Mouse (Mus musculus) heart, embryonic 11.5 days (tissue): ENCODE measurements around the gene Lnx2. TPM values are rescaled to one million over a fixed set of nuclear protein-coding genes. Genes with fewer than 3 reads are reported as not detected.

Experiments used
- ATAC-seq: fragments of 200-750 bp; cut with Nextera tagmentation; replicated peaks from 2 replicates; pipeline ENCODE4 v1.8.0; 2017; ENCODE audit warnings: moderate library complexity; ENCODE audit not compliant: insufficient number of reproducible peaks, low FRiP score, low TSS enrichment
- H3K27ac ChIP-seq: fragments of 300-500 bp; sonication (generic); 2 replicates; pipeline ENCODE4 v1.5.1; 2014; ENCODE audit warnings: mild to moderate bottlenecking, low read depth, low read length
- H3K27me3 ChIP-seq: fragments of 300-500 bp; sonication (generic); 2 replicates; pipeline ENCODE4 v1.6.1; 2014; ENCODE audit warnings: mild to moderate bottlenecking, low read length, mixed read lengths; ENCODE audit not compliant: control insufficient read depth, insufficient read depth
- H3K36me3 ChIP-seq: fragments of 300-500 bp; sonication (generic); 2 replicates; pipeline ENCODE4 v1.6.1; 2014; ENCODE audit warnings: mild to moderate bottlenecking, low read length, moderate library complexity, mixed read lengths; ENCODE audit not compliant: control insufficient read depth, insufficient read depth
- H3K4me1 ChIP-seq: fragments of 300-500 bp; sonication (generic); 2 replicates; pipeline ENCODE4 v1.6.1; 2014; ENCODE audit warnings: low read length; ENCODE audit not compliant: control insufficient read depth, insufficient read depth
- H3K4me2 ChIP-seq: fragments of 300-500 bp; sonication (generic); 2 replicates; pipeline ENCODE4 v1.6.1; 2014; ENCODE audit warnings: mild to moderate bottlenecking, moderate library complexity
- H3K4me3 ChIP-seq: fragments of 300-500 bp; sonication (generic); 2 replicates; pipeline ENCODE4 v1.5.1; 2014; ENCODE audit warnings: low read depth, low read length
- H3K9ac ChIP-seq: fragments of 300-500 bp; sonication (generic); 2 replicates; pipeline ENCODE4 v1.6.1; 2014; ENCODE audit warnings: mild to moderate bottlenecking, low read depth, low read length, moderate library complexity
- H3K9me3 ChIP-seq: fragments of 300-500 bp; sonication (generic); replicated peaks from 2 replicates; pipeline ENCODE4 v1.6.1; 2016; ENCODE audit warnings: low read length; ENCODE audit not compliant: control insufficient read depth
- WGBS: fragments of 180-500 bp; shearing (Covaris S2); extraction: QIAGEN DNeasy Blood & Tissue Kit; methylation state at CpG from one replicate; pipeline ENCODE4 v1.1.7; 2014; ENCODE audit not compliant: insufficient replicate concordance; 5-methylcytosine and 5-hydroxymethylcytosine counted together
- polyA plus RNA-seq: library from polyadenylated mRNA; unstranded; fragments of >200 nt; fragmentation: Nextera tagmentation; extraction: Ambion mirVana; gene quantifications from 2 replicates; pipeline ENCODE4 v1.2.1, GENCODE M21; 2014

Lnx2 gene
- polyA plus RNA-seq, 1 experiment from 2014 or later: 9.4 TPM

DNA sequence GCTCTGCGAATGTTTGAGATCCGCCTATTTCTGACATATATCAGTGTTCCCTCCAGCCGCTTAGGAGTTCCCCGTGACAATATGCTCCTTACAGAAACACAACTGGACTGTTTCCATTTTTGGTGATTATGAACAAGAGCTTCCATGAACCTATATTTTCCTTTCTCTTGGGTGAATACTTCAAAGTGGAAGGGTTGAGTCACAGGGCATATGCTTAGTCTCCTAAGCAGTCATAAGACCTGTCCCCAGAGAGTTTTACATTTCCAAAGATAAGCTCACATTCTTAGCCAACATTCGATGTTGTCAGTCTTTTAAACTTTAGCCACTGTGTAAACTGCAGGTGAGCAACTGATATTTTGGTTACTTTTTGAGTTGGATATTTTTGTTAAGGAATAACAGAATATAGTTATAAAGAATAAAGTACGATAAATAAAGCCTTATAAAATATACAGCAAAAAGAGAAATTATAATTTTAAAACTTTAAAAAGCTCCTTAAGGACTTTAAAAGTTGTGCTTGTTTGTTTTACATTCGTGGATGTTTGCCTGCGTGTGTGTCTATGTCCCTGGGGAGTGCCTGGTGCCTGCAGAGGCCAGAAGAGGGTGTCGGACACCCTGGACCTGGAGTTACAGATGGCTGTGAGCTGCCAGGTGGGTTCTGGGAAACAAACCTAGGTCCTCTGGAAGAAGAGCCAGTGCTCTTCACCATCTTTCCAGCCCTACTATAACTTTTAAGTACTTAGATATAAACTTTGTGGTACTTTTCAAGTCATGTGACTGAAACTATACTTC, 18.6 kb downstream of the Lnx2 start:
- no peak overlapping the region for H3K4me3 ChIP-seq
- 0 out of 2 replicates have a peak, but pooled peaks have one; percentile 44 for ATAC-seq
- no peak overlapping the region for H3K9ac ChIP-seq
- no peaks in the 10 kb centered on the region for H3K4me1 ChIP-seq
- H3K9me3 ChIP-seq: no peaks in the 10 kb centered on the region
- no peak overlapping the region for H3K27ac ChIP-seq
- H3K36me3 ChIP-seq: no peaks in the 10 kb centered on the region
- no peaks in the 10 kb centered on the region for H3K27me3 ChIP-seq
- H3K4me2 ChIP-seq: no peak overlapping the region
- WGBS: 64% methylated on average over 9 of the region's 9 CpGs

GRCm38 (mm10) chr5:147056712-147057290, 19.6 kb downstream of the Lnx2 start:
- Histone ChIP-seq H3K4me1 (no peaks in the 10 kb centered on the region), H3K36me3 (no peaks in the 10 kb centered on the region), H3K27me3 (no peaks in the 10 kb centered on the region), H3K27ac (no peak overlapping the region), H3K4me2 (no peak overlapping the region), H3K4me3 (no peak overlapping the region), H3K9me3 (no peaks in the 10 kb centered on the region), H3K9ac (no peak overlapping the region)
- 77% methylated on average over 10 of the region's 10 CpGs for WGBS
- ATAC-seq: no peak

DNA sequence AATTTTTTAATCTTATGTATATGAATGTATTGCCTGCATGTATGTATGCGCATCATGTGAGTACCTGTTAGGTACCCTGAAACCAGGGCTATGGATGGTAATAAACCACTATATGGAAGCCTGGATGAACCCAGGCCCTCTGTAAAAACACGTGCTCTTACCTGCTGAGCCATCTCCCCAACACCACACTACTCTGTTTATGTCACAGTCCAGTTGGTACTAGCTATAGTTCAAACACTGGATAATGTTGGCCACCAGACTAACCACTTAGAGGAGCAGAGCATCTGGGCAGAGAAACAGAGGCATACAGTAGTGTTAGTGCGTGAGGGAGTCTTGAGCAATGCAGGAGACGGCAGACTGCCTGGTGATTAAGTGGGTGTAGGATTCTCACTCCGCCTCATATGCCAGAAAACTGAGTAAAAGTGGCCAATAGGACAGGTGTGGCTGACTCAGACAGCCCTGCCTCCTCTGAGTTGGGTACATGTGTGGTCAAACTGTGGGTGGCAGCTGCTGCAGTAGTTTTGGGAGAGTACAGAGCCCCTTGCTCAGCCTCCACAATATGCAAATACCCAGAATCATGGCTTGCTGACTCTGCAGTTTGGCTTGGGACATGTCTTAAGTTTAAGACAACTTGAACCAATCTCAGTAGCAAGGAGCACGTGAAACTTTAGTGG, 20.7 kb downstream of the Lnx2 start:
- H3K27ac ChIP-seq: no peak overlapping the region
- no peak overlapping the region for H3K9ac ChIP-seq
- ATAC-seq: no peak
- 79% methylated on average over 6 of the region's 6 CpGs for WGBS
- no peak overlapping the region for H3K4me3 ChIP-seq
- no peaks in the 10 kb centered on the region for H3K27me3 ChIP-seq
- H3K4me2 ChIP-seq: no peak overlapping the region
- peaks cover 5% of the 10 kb centered on the region for H3K4me1 ChIP-seq
- H3K9me3 ChIP-seq: no peaks in the 10 kb centered on the region
- no peaks in the 10 kb centered on the region for H3K36me3 ChIP-seq

- Histone ChIP-seq H3K27ac (no peak overlapping the region), H3K9me3 (no peaks in the 10 kb centered on the region), H3K36me3 (no peaks in the 10 kb centered on the region), H3K9ac (no peak overlapping the region), H3K27me3 (no peaks in the 10 kb centered on the region), H3K4me3 (no peak overlapping the region), H3K4me2 (no peak overlapping the region), H3K4me1 (peaks cover 7% of the 10 kb centered on the region)
- WGBS: 39% methylated on average over 2 of the region's 2 CpGs
- ATAC-seq: no peak
These were observed 21.6 kb downstream of the Lnx2 start for GRCm38 (mm10) chr5:147054747-147055270.

- H3K36me3 ChIP-seq: no peaks in the 10 kb centered on the region
- H3K4me1 ChIP-seq: peaks cover 8% of the 10 kb centered on the region
- no peaks in the 10 kb centered on the region for H3K9me3 ChIP-seq
These were observed 22.1 kb downstream of the Lnx2 start for GRCm38 (mm10) chr5:147054328-147054727.

DNA sequence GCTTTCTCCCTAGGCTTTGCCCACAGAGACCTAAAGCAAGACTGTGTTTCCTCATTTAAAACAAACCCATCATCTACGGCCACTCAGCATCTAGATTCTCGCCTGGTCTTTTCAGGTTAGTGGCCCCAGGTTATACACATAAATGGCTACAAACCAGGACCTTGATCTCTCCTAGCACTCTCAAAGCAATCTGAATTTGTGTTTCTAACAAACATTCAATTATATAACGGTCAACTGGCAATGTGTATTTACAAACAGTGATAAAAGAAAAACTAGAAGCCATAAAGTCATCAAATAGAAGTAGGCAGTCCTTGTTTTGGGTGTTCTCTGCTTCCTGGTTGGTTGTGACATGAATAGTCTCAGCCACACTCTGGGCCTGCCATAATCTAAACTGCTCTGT, 22.9 kb downstream of the Lnx2 start:
- Histone ChIP-seq H3K9me3 (no peaks in the 10 kb centered on the region), H3K27me3 (no peaks in the 10 kb centered on the region), H3K4me2 (no peak overlapping the region), H3K4me1 (peaks cover 10% of the 10 kb centered on the region), H3K27ac (no peak overlapping the region), H3K36me3 (no peaks in the 10 kb centered on the region), H3K4me3 (no peak overlapping the region), H3K9ac (no peak overlapping the region)
- 84% methylated on average over 3 of the region's 3 CpGs for WGBS
- no peak for ATAC-seq

More at GRCm38 (mm10) chr5:147054328-147054727, 22.1 kb downstream of the Lnx2 start:
- Histone ChIP-seq H3K27me3 (no peaks in the 10 kb centered on the region), H3K9ac (no peak overlapping the region), H3K27ac (no peak overlapping the region), H3K4me2 (no peak overlapping the region), H3K4me3 (no peak overlapping the region)
- 81% methylated on average over 6 of the region's 6 CpGs for WGBS
- no peak for ATAC-seq

GRCm38 (mm10) chr5:147053071-147053470, 23.3 kb downstream of the Lnx2 start:
- Histone ChIP-seq H3K36me3 (no peaks in the 10 kb centered on the region), H3K27ac (no peak overlapping the region), H3K4me3 (no peak overlapping the region), H3K4me1 (peaks cover 10% of the 10 kb centered on the region), H3K9me3 (no peaks in the 10 kb centered on the region), H3K27me3 (no peaks in the 10 kb centered on the region), H3K9ac (no peak overlapping the region), H3K4me2 (no peak overlapping the region)
- WGBS: 87% methylated on average over 6 of the region's 6 CpGs
- no peak for ATAC-seq

GRCm38 (mm10) chr5:147052309-147052558, 24.2 kb downstream of the Lnx2 start:
- 81% methylated on average over 4 of the region's 4 CpGs for WGBS
- ATAC-seq: no peak
- Histone ChIP-seq H3K36me3 (no peaks in the 10 kb centered on the region), H3K27ac (no peak overlapping the region), H3K9ac (no peak overlapping the region), H3K4me1 (peaks cover 10% of the 10 kb centered on the region), H3K4me3 (no peak overlapping the region), H3K9me3 (no peaks in the 10 kb centered on the region), H3K27me3 (no peaks in the 10 kb centered on the region), H3K4me2 (no peak overlapping the region)
